Mouse (Mus musculus) G1E (cell line): Measurements from ENCODE around the gene Urb1.

Source experiments
- CTCF ChIP-seq: IDR thresholded peaks from 2 replicates; pipeline ENCODE4 v1.5.1; 2012; ENCODE audit warnings: low read depth, low read length, inconsistent platforms, mixed read lengths
- GATA1 ChIP-seq: IDR thresholded peaks from 2 replicates; pipeline ENCODE4 v1.6.1; 2012; ENCODE audit warnings: borderline replicate concordance, low read length, inconsistent platforms, mixed read lengths
- TAL1 ChIP-seq: conservative IDR thresholded peaks from 2 replicates; pipeline ENCODE4 v1.6.1; 2012; ENCODE audit warnings: low read depth, low read length, inconsistent platforms, mixed read lengths

DNA sequence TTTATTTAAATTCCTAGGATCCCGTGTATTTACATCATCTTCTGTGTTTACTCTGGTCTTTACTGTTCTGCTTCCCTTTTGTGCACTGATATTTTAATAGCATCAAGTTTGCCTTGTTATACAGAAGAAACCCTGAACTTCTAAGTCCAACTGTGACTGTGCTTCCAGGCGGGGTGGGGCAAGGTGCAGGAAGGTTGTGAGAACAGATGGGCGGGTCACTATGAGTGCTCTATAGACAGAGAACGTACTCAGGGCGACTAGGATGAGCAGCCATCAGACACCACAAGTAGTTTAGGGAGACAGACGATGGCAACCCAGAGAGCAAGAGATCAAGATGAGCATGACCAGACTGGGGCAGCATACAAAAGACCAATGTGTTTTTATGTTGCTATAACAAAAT, 10.1 kb upstream of the Urb1 start:
- no peak for TF ChIP-seq CTCF
- no peak for TF ChIP-seq TAL1
- TF ChIP-seq GATA1 = no peak
